Mouse (Mus musculus): ENCODE data around the gene Tuba3a.

- no peak for TF ChIP-seq HCFC1 (IDR thresholded peaks at IDR 0.05; ENCODE audit: borderline replicate concordance, insufficient read depth, low read length)
- TF ChIP-seq ZNF384 (IDR thresholded peaks at IDR 0.05; ENCODE audit: low read depth, low read length), result no peak
- TF ChIP-seq ZC3H11A (IDR thresholded peaks at IDR 0.05; ENCODE audit: borderline replicate concordance, low read depth, low read length), result no peak
- TF ChIP-seq CHD2 (IDR thresholded peaks at IDR 0.05; ENCODE audit: low read depth, low read length), result no peak
- no peak for TF ChIP-seq MAFK (IDR thresholded peaks at IDR 0.05; ENCODE audit: insufficient read depth, low read depth, low read length)
Measured at GRCm38 (mm10) chr6:125267469-125267868, 18.4 kb downstream of the Tuba3a start.

Data from ES-E14 (cell line).